Comparison of ENCODE assay signal across 8 mouse cellular contexts in genomic region chr5:67532756-67533255, GRCm38 (mm10).
A peak's percentile ranks its signal among the peaks of the same experiment; 100 is the strongest.
DNase-seq lines count a peak whose midpoint lies in the region; ATAC-seq and TF ChIP-seq lines count a peak whose summit lies in the region.

No protein-coding gene starts in this region.

- H3K9me3 ChIP-seq in embryonic facial prominence, embryonic 15.5 days (replicated peaks): no peaks in the 10 kb centered on the region
- no peaks in the 10 kb centered on the region for H3K9me3 ChIP-seq in heart, embryonic 15.5 days (replicated peaks)

- no peak overlapping the region for H3K4me3 ChIP-seq in liver, adult 2 months (ENCODE audit: insufficient read depth, low read depth, low read length)
- H3K4me3 ChIP-seq in embryonic facial prominence, embryonic 15.5 days (replicated peaks): peak overlapping the region; percentile 27
- peak overlapping the region; percentile 30 for H3K4me3 ChIP-seq in heart, embryonic 15.5 days
- H3K4me3 ChIP-seq in testis, adult 2 months (ENCODE audit: control insufficient read depth, low read depth, low read length): peak overlapping the region; percentile 40; the same call in 1 of the 2 replicates

- TF ChIP-seq POLR2A in liver, adult 2 months (IDR thresholded peaks at IDR 0.05; ENCODE audit: extremely low read depth, insufficient read depth, low read length): no peak
- no peak for TF ChIP-seq POLR2A in testis, adult 2 months (IDR thresholded peaks at IDR 0.05; ENCODE audit: control insufficient read depth, low read depth, low read length)

- H3K9ac ChIP-seq in liver, adult 2 months (ENCODE audit: low read depth, low read length): no peak overlapping the region
- no peak overlapping the region for H3K9ac ChIP-seq in embryonic facial prominence, embryonic 15.5 days
- peak overlapping the region; percentile 7; the same call in 1 of the 2 replicates for H3K9ac ChIP-seq in heart, embryonic 15.5 days

- no peak for TF ChIP-seq CTCF in liver, adult 2 months (IDR thresholded peaks at IDR 0.05; ENCODE audit: low read depth, low read length)
- no peak; the same call in 1 of the 2 replicates for TF ChIP-seq CTCF in testis, adult 2 months (IDR thresholded peaks at IDR 0.05; ENCODE audit: control insufficient read depth, insufficient read depth, insufficient replicate concordance, low read depth, low read length)

- no peak overlapping the region for H3K27ac ChIP-seq in liver, adult 2 months (replicated peaks; ENCODE audit: insufficient read depth, low read depth, low read length)
- H3K27ac ChIP-seq in embryonic facial prominence, embryonic 15.5 days (replicated peaks): no peak overlapping the region
- H3K27ac ChIP-seq in heart, embryonic 15.5 days: no peak overlapping the region
- no peak overlapping the region for H3K27ac ChIP-seq in testis, adult 2 months (ENCODE audit: control insufficient read depth, insufficient read depth, low read depth, low read length)

- peak; percentile 14 for DNase-seq in liver, adult 2 months (ENCODE audit: extremely low read depth, low read depth, low spot score)
- no peak for DNase-seq in liver
- DNase-seq in kidney, postnatal 10 days: peak; percentile 40
- peak; percentile 3 for DNase-seq in lung, postnatal 25 days (ENCODE audit: low spot score)
- DNase-seq in spleen, postnatal 10 days (ENCODE audit: low spot score in 2 of 2): no peak

- H3K4me1 ChIP-seq in liver, adult 2 months (ENCODE audit: control insufficient read depth, insufficient read depth, low read length): no peaks in the 10 kb centered on the region
- 0 out of 2 replicates have a peak, but pooled peaks cover 8% of the 10 kb centered on the region for H3K4me1 ChIP-seq in embryonic facial prominence, embryonic 15.5 days
- H3K4me1 ChIP-seq in heart, embryonic 15.5 days (replicated peaks): peaks cover under 1% of the 10 kb centered on the region; the same call in 1 of the 2 replicates
- peaks cover 5% of the 10 kb centered on the region for H3K4me1 ChIP-seq in testis, adult 2 months (ENCODE audit: control insufficient read depth, insufficient read depth, low read length)

- H3K4me2 ChIP-seq in embryonic facial prominence, embryonic 15.5 days (replicated peaks): peak overlapping the region; percentile 46
- peak overlapping the region; percentile 61 for H3K4me2 ChIP-seq in heart, embryonic 15.5 days

- ATAC-seq in embryonic facial prominence, embryonic 15.5 days (ENCODE audit: insufficient number of reproducible peaks, low FRiP score, low TSS enrichment, low read depth): no peak
- no peak for ATAC-seq in heart, embryonic 15.5 days (replicated peaks; ENCODE audit: insufficient number of reproducible peaks, insufficient read depth, low FRiP score, low read depth)

- WGBS in liver, adult 2 months: 33% methylated on average over 15 of the region's 15 CpGs
- WGBS in embryonic facial prominence, embryonic 15.5 days: 20% methylated on average over 15 of the region's 15 CpGs
- 21% methylated on average over 15 of the region's 15 CpGs for WGBS in heart, embryonic 15.5 days

- H3K36me3 ChIP-seq in liver, adult 2 months (ENCODE audit: control insufficient read depth, insufficient read depth, low read length): no peaks in the 10 kb centered on the region
- H3K36me3 ChIP-seq in embryonic facial prominence, embryonic 15.5 days: no peaks in the 10 kb centered on the region
- H3K36me3 ChIP-seq in heart, embryonic 15.5 days: no peaks in the 10 kb centered on the region
- H3K36me3 ChIP-seq in testis, adult 2 months (ENCODE audit: control insufficient read depth, insufficient read depth, low read length): no peaks in the 10 kb centered on the region

- H3K27me3 ChIP-seq in liver, adult 2 months (ENCODE audit: control insufficient read depth, insufficient read depth, low read length): no peaks in the 10 kb centered on the region
- H3K27me3 ChIP-seq in embryonic facial prominence, embryonic 15.5 days: 0 out of 2 replicates have a peak, but pooled peaks cover 8% of the 10 kb centered on the region
- no peaks in the 10 kb centered on the region for H3K27me3 ChIP-seq in heart, embryonic 15.5 days
- H3K27me3 ChIP-seq in testis, adult 2 months (ENCODE audit: control insufficient read depth, insufficient read depth, low read length): no peaks in the 10 kb centered on the region

- no peaks in the 10 kb centered on the region for H3K79me2 ChIP-seq in liver, adult 2 months (ENCODE audit: control insufficient read depth, insufficient read depth, low read length)

Comparison
In these comparisons a context has a peak if more than half of its experiments do, and no peak if none do; other contexts are left out.
1. DNase-seq: peak in liver, adult 2 months (single experiment), kidney, postnatal 10 days (single experiment) and lung, postnatal 25 days (single experiment); none in liver (single experiment) and spleen, postnatal 10 days (0 of 2).